Mouse (Mus musculus) thymus, postnatal 25 days (tissue): ENCODE results near the gene Faap100.
"Not testable (repeated sequence)": the region's sequence is repeated elsewhere in the genome, so short reads cannot be mapped to it uniquely, and the experiment has no call there.

Experiments
- DNase-seq: peaks from one replicate; pipeline ENCODE4 v3.0.0; 2022

Faap100 gene

DNA sequence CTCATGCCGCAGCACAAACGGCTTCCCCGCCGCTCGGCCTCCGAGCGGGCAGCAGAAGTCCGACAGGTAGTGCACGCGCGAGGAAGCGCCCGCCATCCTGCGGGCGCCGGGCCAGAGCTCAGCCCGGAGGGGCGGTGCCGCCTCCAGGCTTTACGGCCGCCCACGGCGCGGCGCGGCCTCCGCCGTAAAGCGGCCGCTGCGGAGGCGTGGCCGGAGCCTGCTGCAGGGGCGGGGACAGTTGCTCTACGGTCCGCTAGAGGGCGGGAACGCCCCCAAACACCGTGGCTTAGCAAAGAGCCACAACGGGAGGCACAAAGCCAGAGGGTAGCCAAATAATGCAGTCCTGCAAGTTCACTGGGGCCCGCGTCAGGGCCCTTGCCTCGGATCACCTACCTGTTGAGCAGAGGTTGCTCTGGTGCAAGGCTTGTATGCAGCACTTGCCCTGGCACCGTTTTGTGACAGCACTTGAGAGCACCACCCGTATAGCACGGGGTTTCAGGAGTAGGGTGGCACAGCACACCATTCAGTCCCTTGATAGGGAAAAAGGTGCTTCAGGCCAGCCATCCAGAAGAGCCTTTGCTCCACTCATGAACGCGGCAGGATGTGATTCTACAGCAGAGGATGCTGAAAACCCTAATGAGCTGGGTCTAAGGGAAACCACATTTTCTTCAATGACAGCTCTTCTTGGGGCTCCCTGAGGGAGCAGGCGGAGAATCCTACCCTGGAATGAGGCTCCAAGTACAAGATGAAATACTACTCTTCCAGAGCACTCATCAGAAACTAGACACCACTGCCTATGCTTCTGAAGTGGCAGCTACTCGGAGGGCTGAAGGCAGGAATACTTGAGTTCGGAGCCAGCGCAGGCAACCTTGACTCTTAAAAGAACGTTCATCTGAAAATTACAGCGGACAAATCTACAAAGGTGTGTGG lies at the start of gene Faap100:
TSS of gene Faap100 (minus strand) at position 154 of the 930 bp plus-strand sequence.
- DNase-seq = peak; percentile 91

DNA sequence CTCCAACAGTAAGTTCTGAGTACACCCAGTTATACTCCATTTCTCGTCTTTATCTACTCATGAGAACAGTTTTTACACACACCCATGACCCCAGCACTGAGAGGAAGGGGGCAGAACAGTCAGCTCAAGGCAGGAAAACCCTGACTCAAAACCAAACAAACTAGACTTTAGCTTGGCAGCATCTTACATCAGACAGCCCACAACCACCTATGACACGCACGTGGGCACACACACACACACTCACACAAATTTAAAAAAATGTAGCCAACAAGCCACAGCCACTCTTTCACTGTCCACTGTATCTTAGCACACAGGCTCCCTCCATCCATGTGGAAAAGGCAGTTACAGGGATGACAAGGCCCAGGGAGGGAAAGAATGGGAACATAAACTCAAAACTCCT lies 48.2 kb upstream of the Faap100 start:
- DNase-seq = no peak

DNA sequence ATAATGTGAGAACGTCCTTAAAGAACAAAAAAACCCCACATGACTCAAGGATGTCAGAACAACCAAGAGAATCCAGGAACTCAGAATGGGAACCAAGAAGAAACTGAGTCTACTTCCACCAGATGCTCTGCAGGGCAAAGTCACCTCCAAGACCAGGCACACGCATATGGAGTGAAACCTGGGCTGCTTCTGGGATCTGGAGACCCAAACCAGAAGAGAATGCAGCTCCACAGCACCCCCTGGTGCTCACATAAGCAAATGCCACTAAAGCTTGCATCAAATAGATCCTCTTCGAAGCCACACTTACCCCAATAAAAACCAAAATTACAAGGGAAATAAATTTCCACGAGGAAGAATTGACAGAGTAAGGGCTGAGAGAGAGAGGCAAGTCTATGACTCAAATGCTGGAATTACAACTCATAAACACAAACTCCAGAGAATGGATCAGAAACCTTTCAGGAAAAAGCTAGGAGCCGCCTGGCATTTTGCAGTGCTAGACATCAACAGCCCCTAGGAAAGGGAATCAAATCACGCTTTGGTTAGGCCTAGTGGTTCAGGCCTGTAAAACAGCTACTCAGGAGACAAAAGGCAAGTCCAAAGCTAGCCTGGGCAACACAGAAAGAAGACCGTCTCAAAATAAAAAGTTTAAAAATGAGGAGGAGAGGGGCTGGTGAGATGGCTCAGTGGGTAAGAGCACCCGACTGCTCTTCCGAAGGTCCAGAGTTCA lies 45.2 kb upstream of the Faap100 start:
- peak; percentile 54 for DNase-seq

DNA sequence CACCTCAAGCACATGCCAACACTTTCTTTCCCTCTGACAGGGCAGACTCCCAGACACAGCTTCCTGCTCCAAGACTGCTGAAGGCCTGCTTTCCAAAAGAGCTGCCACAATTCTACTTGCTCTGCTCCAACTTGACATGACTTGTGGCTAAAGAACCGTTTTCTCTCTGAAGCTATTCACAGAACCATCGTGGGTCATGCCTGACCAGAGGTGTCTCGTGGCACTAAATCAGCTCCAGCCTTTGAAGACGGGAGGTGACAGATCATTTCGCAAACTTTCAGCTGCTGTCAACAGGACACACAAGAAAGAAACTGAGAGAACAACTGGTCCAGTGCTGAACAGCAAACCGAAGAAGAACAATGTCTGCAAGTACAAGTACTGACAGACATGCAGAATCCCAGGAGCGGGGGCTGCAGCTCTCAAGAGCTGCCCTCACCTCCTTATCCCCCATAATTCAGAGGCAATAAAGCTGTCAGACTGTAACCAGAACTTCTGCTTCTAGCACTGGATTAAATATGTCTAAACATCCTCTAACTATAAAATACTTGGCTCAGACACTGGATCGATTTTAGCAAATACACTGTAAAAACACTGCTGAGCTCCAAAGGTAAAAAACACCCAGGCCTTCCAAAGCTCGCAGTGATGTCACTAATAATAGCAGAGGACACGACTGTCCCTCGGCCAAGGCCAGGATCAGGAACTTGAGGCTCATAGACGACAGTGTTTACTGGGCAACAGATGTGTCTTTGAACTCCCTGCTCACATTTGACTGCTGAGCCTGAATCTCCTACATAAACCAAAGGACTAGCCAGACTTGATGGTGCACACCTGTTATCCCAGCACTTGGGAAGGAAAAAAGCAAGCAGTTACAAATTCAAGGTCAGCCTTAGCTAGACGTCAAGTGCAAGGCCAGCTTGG lies 44.3 kb upstream of the Faap100 start:
- no peak for DNase-seq

DNA sequence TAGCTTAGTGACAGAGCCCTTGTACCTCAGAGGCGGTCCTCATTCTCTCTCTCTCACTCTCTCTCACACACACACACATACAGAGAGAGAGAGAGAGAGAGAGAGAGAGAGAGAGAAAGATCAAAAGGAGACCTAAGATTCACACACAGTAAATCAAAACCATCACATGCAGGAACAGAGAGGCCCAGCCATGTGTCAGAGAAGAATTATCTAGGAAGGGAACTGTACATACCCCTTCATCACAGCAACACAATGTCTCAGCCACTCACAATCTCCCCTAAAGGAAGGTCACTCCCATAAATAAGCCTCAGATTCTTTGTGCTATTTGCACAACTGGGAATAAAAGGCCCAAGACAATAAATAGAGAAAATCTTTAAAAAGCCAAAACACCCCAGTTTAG lies 40.0 kb upstream of the Faap100 start:
- DNase-seq = no peak

DNA sequence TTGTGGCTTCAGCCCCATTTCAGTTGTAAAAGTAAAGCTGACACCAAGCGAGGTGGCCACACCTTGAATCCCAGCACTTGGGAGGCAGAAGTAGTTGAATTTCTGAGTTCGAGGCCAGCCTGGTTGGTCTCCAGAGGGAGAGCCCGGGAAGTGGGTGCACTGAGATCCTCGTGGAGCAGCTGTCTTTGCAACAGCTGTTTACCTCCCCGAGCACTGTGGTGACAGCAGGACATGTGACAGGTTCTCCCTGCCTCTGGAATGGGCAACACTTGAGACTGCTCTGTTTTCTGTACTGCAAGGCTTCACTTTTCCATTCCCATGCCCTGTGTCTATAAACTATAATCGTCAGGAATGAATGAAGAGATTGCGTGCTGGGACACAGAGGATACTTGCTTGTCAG lies 39.3 kb upstream of the Faap100 start:
- DNase-seq = no peak

DNA sequence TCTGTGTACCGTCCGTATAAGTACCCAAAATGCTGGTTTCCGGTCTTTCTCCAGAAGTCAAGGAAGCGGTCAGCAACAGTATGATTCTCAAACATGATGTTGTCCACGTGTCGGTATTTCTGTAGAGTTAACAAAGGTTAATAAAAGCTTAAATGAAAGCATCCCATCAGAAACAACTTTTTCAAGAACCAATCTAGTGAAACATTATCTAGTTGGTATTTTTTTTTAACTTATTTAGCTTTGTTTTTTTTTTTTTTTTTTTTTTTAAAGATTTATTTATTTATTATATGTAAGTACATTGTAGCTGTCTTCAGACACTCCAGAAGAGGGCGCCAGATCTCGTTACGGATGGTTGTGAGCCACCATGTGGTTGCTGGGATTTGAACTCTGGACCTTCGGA lies 35.1 kb upstream of the Faap100 start:
- not testable (repeated sequence) for DNase-seq

DNA sequence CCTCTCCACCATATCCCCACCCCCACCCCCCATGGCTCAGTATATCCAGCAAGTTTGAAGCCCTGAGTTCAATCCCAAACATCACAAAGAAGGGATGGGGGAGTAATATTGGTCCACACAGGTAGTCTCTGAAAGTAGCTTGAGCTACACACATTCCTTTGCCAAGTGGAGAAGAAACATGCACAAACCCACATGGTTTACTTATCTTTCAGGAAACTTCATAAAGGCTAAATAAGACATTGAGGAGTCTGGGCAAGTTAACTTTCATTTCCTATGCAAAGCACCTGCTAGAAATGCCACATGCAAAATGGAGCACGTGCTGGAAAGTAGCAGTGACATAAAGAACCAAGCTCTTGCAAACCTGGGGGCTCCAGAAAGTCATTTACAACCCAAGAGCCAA lies 27.9 kb upstream of the Faap100 start:
- no peak for DNase-seq

DNA sequence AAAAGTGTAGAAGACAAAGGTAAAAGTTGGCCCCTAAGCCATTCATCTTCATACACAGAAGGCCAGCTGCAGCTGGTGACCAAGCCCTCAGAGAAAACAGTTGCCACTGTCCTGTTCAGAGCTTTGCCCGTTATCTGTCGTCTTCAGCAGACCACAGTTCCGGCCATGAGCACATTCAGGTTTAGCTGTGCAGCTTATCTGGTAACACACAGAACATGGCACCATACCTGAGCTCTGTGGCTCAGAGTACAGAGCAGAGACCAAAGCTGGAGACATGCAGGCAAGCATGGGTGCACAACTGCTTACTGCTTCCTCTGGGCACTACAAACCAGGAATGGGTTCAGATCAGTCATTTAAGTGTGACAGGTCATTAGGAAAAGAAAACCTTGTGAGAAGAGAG lies 27.3 kb upstream of the Faap100 start:
- DNase-seq = no peak

DNA sequence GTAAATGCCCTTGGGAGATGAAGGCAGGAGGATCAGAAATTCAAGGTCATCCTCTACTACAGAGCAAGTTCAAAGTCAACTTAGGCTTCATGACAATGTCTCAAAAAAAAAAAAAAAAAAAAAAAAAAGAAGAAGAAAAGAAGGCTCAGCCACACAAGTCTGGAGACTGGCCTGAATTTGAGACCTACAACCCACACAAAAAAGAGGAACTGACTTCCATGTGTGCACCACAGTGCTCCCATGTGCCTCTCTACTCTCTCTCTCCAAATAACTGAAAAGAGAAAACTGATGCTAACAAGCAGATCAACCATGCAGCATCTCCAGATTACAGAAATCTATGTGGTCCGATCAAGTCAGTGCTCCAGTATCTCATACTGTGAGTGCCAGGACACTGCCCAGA lies 26.2 kb upstream of the Faap100 start:
- DNase-seq = no peak

DNA sequence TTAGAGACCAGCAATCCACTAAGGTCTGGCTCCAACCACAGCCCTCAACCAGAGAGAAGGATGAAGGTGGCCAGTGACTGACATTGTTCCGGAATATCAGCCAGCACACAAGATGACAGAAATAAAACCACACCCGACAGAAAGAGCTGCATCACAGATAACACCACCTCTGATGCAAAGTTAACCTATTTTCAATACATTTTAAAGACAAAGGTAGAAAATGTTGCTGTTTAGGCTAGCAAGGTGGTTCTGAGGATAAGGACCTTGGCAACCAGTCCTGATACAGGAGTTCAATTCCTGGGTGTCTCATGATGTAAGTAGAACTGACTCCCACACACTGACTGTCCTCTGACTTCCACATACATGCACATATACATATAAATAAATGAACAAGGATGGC lies 20.8 kb upstream of the Faap100 start:
- DNase-seq = no peak

DNA sequence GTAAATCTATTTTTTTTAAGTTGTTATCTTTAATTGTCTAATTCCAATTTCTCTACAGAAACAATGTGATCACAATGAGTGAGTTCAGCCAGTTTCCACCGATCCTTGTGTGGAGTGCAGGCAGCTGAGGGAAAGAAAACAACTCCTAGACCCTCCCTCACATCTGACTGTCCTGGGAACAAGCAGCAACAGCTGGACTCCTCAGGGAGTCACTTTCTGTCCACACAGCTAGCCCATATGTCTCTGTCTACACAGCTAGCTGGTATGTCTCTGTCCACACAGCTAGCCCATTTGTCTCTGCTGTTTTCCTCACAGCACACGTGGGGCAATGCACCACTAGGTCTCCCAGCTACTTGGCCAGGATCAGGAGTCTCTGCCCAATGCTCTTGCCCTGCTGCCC lies 19.0 kb upstream of the Faap100 start:
- no peak for DNase-seq

DNA sequence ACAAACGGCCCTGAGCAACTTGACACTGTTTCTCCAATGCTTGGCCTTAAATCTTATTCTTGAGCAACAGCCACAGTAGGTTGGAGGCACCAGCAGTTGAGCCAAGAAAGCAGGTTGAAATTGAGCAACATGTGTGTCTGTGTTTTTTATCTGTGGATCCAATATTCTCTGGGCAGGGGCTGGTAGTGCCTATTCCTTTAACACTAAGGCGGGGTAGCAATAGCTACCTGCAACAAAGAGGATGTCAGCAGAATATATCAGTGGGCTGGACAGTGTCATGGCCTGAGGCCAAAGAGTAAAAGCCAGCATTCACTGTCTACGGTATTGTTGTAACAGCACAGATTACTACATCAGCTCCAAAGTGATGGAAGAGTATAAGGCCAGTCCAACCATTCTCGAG lies 17.1 kb upstream of the Faap100 start:
- no peak for DNase-seq

DNA sequence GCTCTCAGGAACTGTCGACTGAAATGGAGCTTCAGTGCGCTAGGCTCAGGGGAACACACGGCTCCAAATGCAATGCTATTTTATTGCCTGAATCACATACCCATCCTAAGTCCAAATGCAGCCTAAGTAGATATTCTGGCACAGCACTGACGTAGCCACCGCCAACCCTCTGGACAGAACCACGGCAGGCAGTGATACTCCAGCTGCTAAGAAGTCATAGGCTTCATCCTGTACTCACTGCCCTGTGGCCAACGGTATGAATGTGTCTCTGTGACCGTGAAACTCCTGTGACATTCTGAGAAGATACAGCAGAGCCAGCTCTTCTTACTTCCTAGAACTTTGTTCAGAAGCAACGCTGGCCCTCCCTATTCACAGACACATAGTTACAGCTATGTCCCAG lies 10.0 kb upstream of the Faap100 start:
- no peak for DNase-seq

DNA sequence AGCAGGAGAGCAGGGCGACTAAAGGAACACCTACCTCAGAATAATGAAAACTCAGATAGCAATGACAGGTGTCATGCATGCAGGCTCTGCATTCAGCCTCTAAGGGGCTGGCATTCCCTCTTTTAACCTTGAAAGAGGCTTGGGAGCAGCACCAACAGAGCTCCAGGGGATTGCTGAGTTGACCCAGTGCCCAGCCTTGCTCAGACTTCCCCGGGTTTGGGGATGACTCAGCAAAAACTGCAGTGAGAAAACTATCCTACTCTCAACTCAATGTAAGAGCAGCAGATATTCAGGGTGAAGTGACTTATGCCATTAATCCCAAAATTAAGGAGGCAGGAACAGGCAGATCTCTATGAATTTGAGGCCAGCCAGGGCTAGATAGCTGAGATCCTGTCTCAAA lies 8.6 kb upstream of the Faap100 start:
- DNase-seq = no peak

DNA sequence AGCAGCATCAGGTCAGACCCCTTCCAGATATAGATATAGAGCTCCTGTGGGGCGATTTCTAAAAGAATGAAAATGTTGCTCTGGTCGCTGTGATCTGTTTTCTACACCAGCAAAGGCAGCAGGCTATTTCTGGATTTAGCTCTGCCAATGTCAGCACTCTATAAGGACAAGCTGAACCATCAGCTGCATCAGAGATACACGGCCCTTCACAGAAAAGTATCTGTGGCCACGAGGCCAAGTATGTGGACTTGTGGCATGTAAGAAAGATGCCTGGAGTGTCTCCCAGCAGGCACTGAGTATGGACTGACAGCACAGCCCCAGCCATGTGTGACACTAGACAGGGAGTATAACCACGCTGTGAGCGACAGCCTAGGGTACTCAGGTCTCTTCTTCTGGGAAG lies 8.1 kb upstream of the Faap100 start:
- DNase-seq = no peak

DNA sequence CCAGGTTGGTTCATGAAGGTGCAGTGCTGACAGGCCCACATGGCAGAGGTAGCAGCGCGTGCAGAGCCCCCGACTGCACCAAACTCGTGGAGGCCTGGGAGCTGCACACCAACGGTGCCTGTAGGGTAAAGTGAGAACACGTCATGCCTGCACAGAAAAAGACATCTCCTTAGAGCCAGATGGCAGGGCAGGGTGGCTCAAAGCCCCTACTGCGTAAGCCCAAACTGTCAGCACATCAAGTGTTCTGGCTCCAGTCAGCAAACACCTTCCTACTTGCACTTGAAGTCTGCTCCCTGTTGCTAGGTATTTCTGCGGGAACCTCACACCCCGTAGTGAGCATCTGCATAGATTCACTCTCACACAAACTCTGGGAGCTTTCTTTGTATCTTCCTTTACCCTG lies 3.9 kb upstream of the Faap100 start:
- DNase-seq = no peak

DNA sequence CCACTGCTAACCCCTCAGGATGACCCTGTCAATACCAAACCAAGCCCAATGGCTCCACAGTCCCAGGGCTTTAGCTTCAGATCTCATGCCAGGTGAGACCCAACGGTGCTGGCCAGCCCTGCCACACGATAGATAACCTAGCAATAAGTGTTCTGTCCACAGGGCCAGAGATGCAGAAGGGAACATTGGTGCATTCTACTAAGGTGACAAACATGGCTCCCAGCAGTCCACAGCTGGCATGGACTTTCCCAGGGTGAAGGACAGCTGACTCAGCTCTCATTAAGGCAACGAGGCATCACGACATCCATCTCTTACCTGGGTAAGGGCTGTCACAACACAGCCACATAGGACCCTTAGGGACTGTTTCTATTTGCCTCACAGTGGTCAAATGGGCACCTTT lies 2.6 kb upstream of the Faap100 start:
- no peak for DNase-seq

DNA sequence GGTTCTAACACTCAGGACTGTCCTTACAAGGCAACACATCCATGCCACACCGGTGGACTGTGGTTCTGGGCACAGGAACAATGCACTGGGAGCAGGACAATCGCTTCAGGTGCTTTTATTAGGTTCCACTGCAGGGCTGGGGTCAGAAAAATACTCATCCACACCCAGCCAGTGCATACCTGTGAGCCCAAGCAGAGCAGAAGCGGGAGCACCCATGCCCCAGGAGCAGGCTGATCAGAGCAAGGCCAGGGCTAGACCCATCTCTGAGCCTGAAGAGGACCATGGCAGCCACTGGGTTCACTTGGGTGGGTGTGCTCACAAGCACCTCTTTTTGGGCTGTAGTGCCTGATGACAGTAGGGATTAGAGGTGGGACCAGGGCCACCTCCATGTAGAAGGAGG lies 1.7 kb upstream of the Faap100 start:
- DNase-seq = no peak

DNA sequence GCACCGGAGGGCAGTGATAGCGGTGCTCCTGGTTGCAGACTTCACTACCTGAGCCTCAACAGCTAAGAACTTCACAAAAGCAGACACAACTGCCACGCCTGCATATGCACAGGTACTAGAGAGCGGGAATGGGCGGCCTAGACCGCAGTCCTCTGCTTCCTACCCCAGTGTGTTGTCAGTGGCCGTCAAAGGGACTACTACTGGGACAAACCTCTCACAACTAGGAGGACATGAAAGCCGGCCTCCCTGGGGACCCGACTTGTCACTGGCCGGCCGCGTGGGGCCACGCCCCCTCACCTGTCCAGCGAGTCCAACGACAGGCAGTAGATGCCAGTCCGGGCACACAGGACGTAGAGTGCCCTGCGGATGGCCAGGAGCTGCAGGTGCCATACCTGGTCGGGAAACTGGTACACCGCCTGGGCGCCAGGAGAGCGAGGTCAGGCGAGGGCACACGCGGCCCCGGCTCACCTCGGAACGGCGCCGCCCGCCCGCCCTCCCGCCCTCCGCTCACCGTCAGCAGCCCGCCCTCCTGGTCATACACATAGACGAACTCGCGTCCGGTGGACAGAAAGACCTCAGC lies 443 bp downstream of the Faap100 start:
- no peak for DNase-seq

DNA sequence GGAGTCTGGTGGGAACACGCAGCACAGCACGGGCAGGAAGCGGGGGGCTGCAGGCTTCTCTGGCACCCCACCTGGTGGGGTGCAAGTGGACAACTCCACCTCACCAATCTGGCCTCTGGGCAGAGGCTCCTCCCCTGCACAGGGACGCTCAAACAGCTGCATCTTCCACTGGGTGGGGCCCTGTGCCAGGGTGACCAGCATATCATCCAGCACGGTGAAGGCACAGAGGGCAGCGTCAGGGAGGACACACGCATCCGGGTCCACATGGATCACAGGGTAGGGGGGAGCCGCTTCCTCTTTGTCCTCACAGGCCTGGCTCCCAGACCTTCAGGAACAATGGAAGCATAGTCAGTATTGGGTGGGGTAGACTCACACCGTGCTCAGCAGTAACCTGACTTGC lies 1.2 kb downstream of the Faap100 start:
- no peak for DNase-seq

DNA sequence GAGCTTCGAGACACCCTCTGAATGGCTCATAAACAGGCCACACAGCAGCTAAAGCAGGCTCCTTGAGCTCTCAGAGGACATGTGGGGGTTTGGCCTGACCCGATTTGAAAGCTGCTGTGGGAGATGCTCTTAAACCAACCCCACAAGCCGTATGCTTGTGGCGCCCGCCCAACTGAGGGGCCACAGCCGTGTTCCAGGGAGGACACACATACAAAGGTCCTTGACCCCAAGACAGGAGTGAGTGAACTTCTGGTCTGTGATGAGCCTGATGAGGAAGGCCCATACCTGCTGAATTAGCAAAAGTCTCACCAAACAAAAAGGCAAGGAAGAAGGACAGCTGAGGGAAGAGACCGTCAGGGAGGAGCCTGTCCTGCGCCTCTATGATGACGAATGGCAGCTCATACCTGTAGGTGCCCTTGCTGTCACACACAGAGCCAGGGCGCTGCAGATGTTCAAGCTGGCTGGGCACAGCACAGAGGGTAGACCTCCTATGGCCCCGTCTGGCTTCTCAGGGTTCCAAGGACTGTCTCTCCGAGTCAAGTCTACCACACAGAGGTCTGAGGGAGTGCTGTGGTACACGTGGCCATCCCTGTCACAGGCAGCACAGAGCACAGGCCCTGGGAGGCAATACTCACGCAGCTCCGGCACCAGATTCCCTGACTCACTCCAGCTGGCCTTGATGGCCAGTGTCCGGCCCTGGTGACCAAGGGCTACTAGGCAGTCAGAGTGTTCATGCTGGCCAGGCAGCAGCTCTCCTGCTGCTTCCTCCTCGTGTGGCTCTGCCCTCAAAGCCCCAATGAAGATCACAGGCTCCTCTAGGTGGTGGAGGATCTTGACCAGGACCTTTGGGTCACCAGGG lies 2.0 kb downstream of the Faap100 start:
- DNase-seq = no peak
